Mouse (Mus musculus) midbrain, postnatal 0 days (tissue): ENCODE data around the gene Pithd1. TPM values are rescaled to one million over a fixed set of nuclear protein-coding genes. Genes with fewer than 3 reads are reported as not detected.

Experiments
- ATAC-seq: fragments of 200-750 bp; cut with Nextera tagmentation; 2 replicates; pipeline ENCODE4 v1.8.0; 2017; ENCODE audit warnings: moderate number of reproducible peaks, mild to moderate bottlenecking, moderate TSS enrichment, moderate library complexity; ENCODE audit not compliant: low FRiP score
- DNase-seq: peaks from one replicate; pipeline ENCODE4 v3.0.0-alpha.2; 2015; ENCODE audit warnings: low spot score
- H3K27ac ChIP-seq: fragments of 300-500 bp; sonication (generic); 2 replicates; pipeline ENCODE4 v1.5.1; 2014; ENCODE audit warnings: low read depth, mild to moderate bottlenecking, low read length, mixed read lengths
- H3K27me3 ChIP-seq: fragments of 300-500 bp; sonication (generic); 2 replicates; pipeline ENCODE4 v1.6.1; 2014; ENCODE audit warnings: low read length, control low read depth, mixed read lengths; ENCODE audit not compliant: insufficient read depth
- H3K36me3 ChIP-seq: fragments of 300-500 bp; sonication (generic); 2 replicates; pipeline ENCODE4 v1.6.1; 2014; ENCODE audit warnings: low read length, control low read depth, mixed read lengths; ENCODE audit not compliant: insufficient read depth
- H3K4me1 ChIP-seq: fragments of 300-500 bp; sonication (generic); 2 replicates; pipeline ENCODE4 v1.6.1; 2014; ENCODE audit warnings: mild to moderate bottlenecking, control low read depth, antibody characterized with exemption, low read length, mixed read lengths; ENCODE audit not compliant: insufficient read depth
- H3K4me2 ChIP-seq: fragments of 300-500 bp; sonication (generic); 2 replicates; pipeline ENCODE4 v1.6.1; 2014; ENCODE audit warnings: low read depth, mild to moderate bottlenecking, low read length, mixed read lengths; ENCODE audit not compliant: poor library complexity, severe bottlenecking
- H3K4me3 ChIP-seq: fragments of 300-500 bp; sonication (generic); 2 replicates; pipeline ENCODE4 v1.5.1; 2014; ENCODE audit warnings: low read depth, mild to moderate bottlenecking, low read length, moderate library complexity
- H3K9ac ChIP-seq: fragments of 300-500 bp; sonication (generic); replicated peaks from 2 replicates; pipeline ENCODE4 v1.6.1; 2014; ENCODE audit warnings: mild to moderate bottlenecking, low read length, moderate library complexity, mixed read lengths; ENCODE audit not compliant: poor library complexity, severe bottlenecking
- H3K9me3 ChIP-seq: fragments of 300-500 bp; sonication (generic); 2 replicates; pipeline ENCODE4 v1.6.1; 2016; ENCODE audit warnings: low read length, control low read depth
- CTCF ChIP-seq: IDR thresholded peaks from 2 replicates; pipeline ENCODE4 v1.5.1; 2016; ENCODE audit warnings: antibody characterized with exemption, mild to moderate bottlenecking
- WGBS: fragments of 180-500 bp; shearing (Covaris S2); extraction: QIAGEN DNeasy Blood & Tissue Kit; methylation state at CpG from one replicate; pipeline ENCODE4 v1.1.7; 2014; 5-methylcytosine and 5-hydroxymethylcytosine counted together
- polyA plus RNA-seq: library from polyadenylated mRNA; unstranded; fragments of >200 nt; fragmentation: Nextera tagmentation; extraction: Ambion mirVana; gene quantifications from 2 replicates; pipeline ENCODE4 v1.2.1, GENCODE M21; 2015
- total RNA-seq: library from RNA; depleted of rRNA; stranded (reverse); fragments of >200 nt; gene quantifications from 2 replicates; pipeline ENCODE4 v1.2.3, GENCODE M21; 2014

The Pithd1 gene
- total and polyA plus RNA-seq, 2 experiments from 2014 or later: 61.6 to 101 TPM

- H3K27me3 ChIP-seq: no peaks in the 10 kb centered on the region
- H3K9me3 ChIP-seq: no peaks in the 10 kb centered on the region
- H3K4me2 ChIP-seq: no peak overlapping the region
- H3K4me3 ChIP-seq: no peak overlapping the region
- H3K9ac ChIP-seq: no peak overlapping the region
- H3K4me1 ChIP-seq: no peaks in the 10 kb centered on the region
- TF ChIP-seq CTCF: no peak
- no peak for DNase-seq
- no peak overlapping the region for H3K27ac ChIP-seq
- 87% methylated on average over 19 of the region's 19 CpGs for WGBS
- H3K36me3 ChIP-seq: no peaks in the 10 kb centered on the region
- no peak for ATAC-seq
Observed at GRCm38 (mm10) chr4:136028132-136028564, 41.1 kb upstream of the Pithd1 start.

- DNase-seq (no peak), ATAC-seq (no peak)
- H3K4me1 ChIP-seq: no peaks in the 10 kb centered on the region
- no peak overlapping the region for H3K27ac ChIP-seq
- H3K4me3 ChIP-seq: no peak overlapping the region
- H3K4me2 ChIP-seq: no peak overlapping the region
- 81% methylated on average over 8 of the region's 8 CpGs for WGBS
- no peaks in the 10 kb centered on the region for H3K9me3 ChIP-seq
- no peaks in the 10 kb centered on the region for H3K27me3 ChIP-seq
- no peak for TF ChIP-seq CTCF
- H3K9ac ChIP-seq: no peak overlapping the region
- no peaks in the 10 kb centered on the region for H3K36me3 ChIP-seq
Observed at GRCm38 (mm10) chr4:136027416-136028131, 40.5 kb upstream of the Pithd1 start.

GRCm38 (mm10) chr4:136025350-136025749 is 38.3 kb upstream of the Pithd1 start:
- WGBS: 88% methylated on average over 1 of the region's 1 CpGs
- H3K4me1 ChIP-seq: 0 out of 2 replicates have a peak, but pooled peaks cover 2% of the 10 kb centered on the region
- H3K27ac ChIP-seq: no peak overlapping the region
- H3K4me2 ChIP-seq: no peak overlapping the region
- no peak for TF ChIP-seq CTCF
- ATAC-seq (no peak), DNase-seq (no peak)
- no peaks in the 10 kb centered on the region for H3K27me3 ChIP-seq
- H3K36me3 ChIP-seq: no peaks in the 10 kb centered on the region
- H3K9me3 ChIP-seq: no peaks in the 10 kb centered on the region
- H3K4me3 ChIP-seq: no peak overlapping the region
- H3K9ac ChIP-seq: no peak overlapping the region

GRCm38 (mm10) chr4:136022924-136023323 is 35.9 kb upstream of the Pithd1 start:
- H3K9me3 ChIP-seq: no peaks in the 10 kb centered on the region
- H3K4me3 ChIP-seq: no peak overlapping the region
- H3K27ac ChIP-seq: no peak overlapping the region
- WGBS: 97% methylated on average over 9 of the region's 9 CpGs
- ATAC-seq (no peak), DNase-seq (no peak)
- H3K9ac ChIP-seq: no peak overlapping the region
- no peak for TF ChIP-seq CTCF
- H3K27me3 ChIP-seq: no peaks in the 10 kb centered on the region
- 0 out of 2 replicates have a peak, but pooled peaks cover 8% of the 10 kb centered on the region for H3K4me1 ChIP-seq
- H3K4me2 ChIP-seq: no peak overlapping the region
- no peaks in the 10 kb centered on the region for H3K36me3 ChIP-seq

- under 1% methylated on average over 46 of the region's 48 CpGs for WGBS
- H3K36me3 ChIP-seq: no peaks in the 10 kb centered on the region
Observed at GRCm38 (mm10) chr4:136021549-136022047, 34.5 kb upstream of the Pithd1 start, which contains the start of gene Eloa. Eloa (minus strand) TSS chr4:136021763.

More at GRCm38 (mm10) chr4:136021549-136022047, 34.5 kb upstream of the Pithd1 start, which contains the start of gene Eloa:
- H3K27ac ChIP-seq: peak within 1 kb of the TSS; percentile 84
- no peaks in the 10 kb centered on the region for H3K27me3 ChIP-seq
- ATAC-seq: peak; percentile 98
- peak within 1 kb of the TSS; percentile 88 for H3K4me3 ChIP-seq
- peak; percentile 98 for DNase-seq
- 0 out of 2 replicates have a peak, but pooled peaks cover 8% of the 10 kb centered on the region for H3K4me1 ChIP-seq
- TF ChIP-seq CTCF: no peak
- H3K4me2 ChIP-seq: peak within 1 kb of the TSS; percentile 90
- peak within 1 kb of the TSS; percentile 96 for H3K9ac ChIP-seq
- H3K9me3 ChIP-seq: no peaks in the 10 kb centered on the region
